Mouse (Mus musculus) hindbrain, postnatal 0 days (tissue): Measurements from ENCODE around the gene Pax5. TPM values are rescaled to one million over a fixed set of nuclear protein-coding genes. Genes with fewer than 3 reads are reported as not detected.
A peak's percentile ranks its signal among the peaks of the same experiment; 100 is the strongest.
"Not testable (repeated sequence)": the region's sequence is repeated elsewhere in the genome, so short reads cannot be mapped to it uniquely, and the experiment has no call there.

Source experiments
- ATAC-seq: fragments of 200-750 bp; cut with Nextera tagmentation; 2 replicates; pipeline ENCODE4 v1.8.0; 2017; ENCODE audit warnings: mild to moderate bottlenecking, moderate TSS enrichment, moderate library complexity
- DNase-seq: peaks from one replicate; pipeline ENCODE4 v3.0.0-alpha.2; 2015; ENCODE audit warnings: low spot score
- H3K27ac ChIP-seq: fragments of 300-500 bp; sonication (generic); 2 replicates; pipeline ENCODE4 v1.5.1; 2014; ENCODE audit warnings: mild to moderate bottlenecking
- H3K27me3 ChIP-seq: fragments of 300-500 bp; sonication (generic); 2 replicates; pipeline ENCODE4 v1.6.1; 2014; ENCODE audit warnings: low read length, mixed read lengths; ENCODE audit not compliant: insufficient read depth
- H3K36me3 ChIP-seq: fragments of 300-500 bp; sonication (generic); 2 replicates; pipeline ENCODE4 v1.6.1; 2014; ENCODE audit warnings: low read length, mixed read lengths; ENCODE audit not compliant: insufficient read depth
- H3K4me1 ChIP-seq: fragments of 300-500 bp; sonication (generic); 2 replicates; pipeline ENCODE4 v1.6.1; 2014; ENCODE audit warnings: antibody characterized with exemption, low read length, mixed read lengths; ENCODE audit not compliant: insufficient read depth
- H3K4me2 ChIP-seq: fragments of 300-500 bp; sonication (generic); 2 replicates; pipeline ENCODE4 v1.6.1; 2014; ENCODE audit warnings: low read depth, mild to moderate bottlenecking, low read length, moderate library complexity, mixed read lengths
- H3K4me3 ChIP-seq: fragments of 300-500 bp; sonication (generic); 2 replicates; pipeline ENCODE4 v1.5.1; 2014; ENCODE audit warnings: low read length
- H3K9ac ChIP-seq: fragments of 300-500 bp; sonication (generic); replicated peaks from 2 replicates; pipeline ENCODE4 v1.6.1; 2014; ENCODE audit warnings: mild to moderate bottlenecking, low read length, moderate library complexity, mixed read lengths
- H3K9me3 ChIP-seq: fragments of 300-500 bp; sonication (generic); 2 replicates; pipeline ENCODE4 v1.6.1; 2016; ENCODE audit warnings: low read length, mixed read lengths
- CTCF ChIP-seq: IDR thresholded peaks from 2 replicates; pipeline ENCODE4 v1.5.1; 2016; ENCODE audit warnings: antibody characterized with exemption, control low read depth, low read depth
- WGBS: fragments of 180-500 bp; shearing (Covaris S2); extraction: QIAGEN DNeasy Blood & Tissue Kit; methylation state at CpG from one replicate; pipeline ENCODE4 v1.1.7; 2014; 5-methylcytosine and 5-hydroxymethylcytosine counted together
- polyA plus RNA-seq: library from polyadenylated mRNA; unstranded; fragments of >200 nt; fragmentation: Nextera tagmentation; extraction: Ambion mirVana; gene quantifications from 2 replicates; pipeline ENCODE4 v1.2.1, GENCODE M21; 2015
- total RNA-seq: library from RNA; depleted of rRNA; stranded (reverse); fragments of >200 nt; gene quantifications from 2 replicates; pipeline ENCODE4 v1.2.3, GENCODE M21; 2014; rRNA removed

Pax5 gene
- total RNA-seq = 10.0 and 14.4 TPM in 2 replicates
- 0.61 and 0.81 TPM in 2 replicates for polyA plus RNA-seq

- Histone ChIP-seq H3K4me1 (no peaks in the 10 kb centered on the region), H3K9ac (no peak within 1 kb of the TSS), H3K27ac (no peak within 1 kb of the TSS), H3K4me2 (no peak within 1 kb of the TSS), H3K36me3 (no peaks in the 10 kb centered on the region), H3K4me3 (no peak within 1 kb of the TSS), H3K9me3 (no peaks in the 10 kb centered on the region), H3K27me3 (peaks cover 71% of the 10 kb centered on the region)
- TF ChIP-seq CTCF = no peak
- DNase-seq (no peak), ATAC-seq (no peak)
- 28% methylated on average over 16 of the region's 16 CpGs for WGBS
Observed at GRCm38 (mm10) chr4:44709740-44710700, at the start of gene Pax5. Gene Pax5 (minus strand): TSS chr4:44710487.

GRCm38 (mm10) chr4:44757131-44757530, 46.8 kb upstream of the Pax5 start:
- peak overlapping the region; percentile 96 for H3K4me3 ChIP-seq
- ATAC-seq, DNase-seq, H3K27me3 ChIP-seq, H3K36me3 ChIP-seq, H3K4me1 ChIP-seq, H3K9me3 ChIP-seq: not testable (repeated sequence)
- H3K9ac ChIP-seq = peak overlapping the region; percentile 91
- H3K27ac ChIP-seq = peak overlapping the region; percentile 92; the same call in 1 of the 2 replicates
- WGBS = 10% methylated on average over 10 of the region's 10 CpGs
- H3K4me2 ChIP-seq = peak overlapping the region; percentile 92

- TF ChIP-seq CTCF = no peak
- under 1% methylated on average over 58 of the region's 60 CpGs for WGBS
- ATAC-seq (peak; percentile 99), DNase-seq (peak; percentile 97)
- H3K36me3 ChIP-seq = no peaks in the 10 kb centered on the region
- H3K4me2 ChIP-seq = peak overlapping the region; percentile 92
- peak overlapping the region; percentile 92 for H3K27ac ChIP-seq
- 0 out of 2 replicates have a peak, but pooled peaks cover 8% of the 10 kb centered on the region for H3K4me1 ChIP-seq
- no peaks in the 10 kb centered on the region for H3K27me3 ChIP-seq
- peak overlapping the region; percentile 96 for H3K4me3 ChIP-seq
- peak overlapping the region; percentile 91 for H3K9ac ChIP-seq
- no peaks in the 10 kb centered on the region for H3K9me3 ChIP-seq
Observed at GRCm38 (mm10) chr4:44756134-44756951, 46.1 kb upstream of the Pax5 start.

- 4% methylated on average over 15 of the region's 15 CpGs for WGBS
- peak within 1 kb of the TSS; percentile 96 for H3K4me3 ChIP-seq
- H3K27me3 ChIP-seq = no peaks in the 10 kb centered on the region
- TF ChIP-seq CTCF = no peak
- DNase-seq (no peak), ATAC-seq (peak; percentile 55)
- H3K9ac ChIP-seq = peak within 1 kb of the TSS; percentile 91
- H3K27ac ChIP-seq = peak within 1 kb of the TSS; percentile 92
- H3K4me1 ChIP-seq = 0 out of 2 replicates have a peak, but pooled peaks cover 8% of the 10 kb centered on the region
- H3K4me2 ChIP-seq = peak within 1 kb of the TSS; percentile 92
- H3K9me3 ChIP-seq = no peaks in the 10 kb centered on the region
- no peaks in the 10 kb centered on the region for H3K36me3 ChIP-seq
Observed at GRCm38 (mm10) chr4:44755553-44756133, 45.4 kb upstream of the Pax5 start, which contains the start of gene Zcchc7. Gene Zcchc7 (plus strand): TSS chr4:44755877.

GRCm38 (mm10) chr4:44740471-44740870, 30.2 kb upstream of the Pax5 start:
- 79% methylated on average over 1 of the region's 1 CpGs for WGBS
- Histone ChIP-seq H3K4me1 (no peaks in the 10 kb centered on the region), H3K9ac (no peak overlapping the region), H3K27ac (no peak overlapping the region), H3K27me3 (no peaks in the 10 kb centered on the region), H3K9me3 (0 out of 2 replicates have a peak, but pooled peaks cover 4% of the 10 kb centered on the region), H3K4me2 (no peak overlapping the region), H3K36me3 (no peaks in the 10 kb centered on the region), H3K4me3 (no peak overlapping the region)
- TF ChIP-seq CTCF = no peak
- ATAC-seq (no peak), DNase-seq (no peak)

GRCm38 (mm10) chr4:44721237-44721636, 10.9 kb upstream of the Pax5 start:
- Histone ChIP-seq H3K4me2 (no peak overlapping the region), H3K27me3 (peaks cover 26% of the 10 kb centered on the region), H3K36me3 (no peaks in the 10 kb centered on the region), H3K27ac (no peak overlapping the region), H3K9ac (no peak overlapping the region), H3K4me3 (no peak overlapping the region), H3K4me1 (no peaks in the 10 kb centered on the region), H3K9me3 (no peaks in the 10 kb centered on the region)
- TF ChIP-seq CTCF = no peak
- no peak for ATAC-seq
- WGBS = 79% methylated on average over 4 of the region's 4 CpGs
- DNase-seq = no peak
